Mouse (Mus musculus) heart, postnatal 0 days (tissue): ENCODE results near the gene Napsa.

ENCODE experiments used
- CTCF ChIP-seq: IDR thresholded peaks from 2 replicates; pipeline ENCODE4 v1.5.1; 2016; ENCODE audit warnings: antibody characterized with exemption, control low read depth, low read depth
- EP300 ChIP-seq: IDR thresholded peaks from 2 replicates; pipeline ENCODE4 v1.6.1; 2016; ENCODE audit warnings: antibody characterized with exemption, low read depth

- no peak for TF ChIP-seq CTCF
- TF ChIP-seq EP300 = no peak
Measured at GRCm38 (mm10) chr7:44606171-44606901, 34.2 kb downstream of the Napsa start.
